ENCODE assay signal across 21 mouse cellular contexts in the genomic region with DNA sequence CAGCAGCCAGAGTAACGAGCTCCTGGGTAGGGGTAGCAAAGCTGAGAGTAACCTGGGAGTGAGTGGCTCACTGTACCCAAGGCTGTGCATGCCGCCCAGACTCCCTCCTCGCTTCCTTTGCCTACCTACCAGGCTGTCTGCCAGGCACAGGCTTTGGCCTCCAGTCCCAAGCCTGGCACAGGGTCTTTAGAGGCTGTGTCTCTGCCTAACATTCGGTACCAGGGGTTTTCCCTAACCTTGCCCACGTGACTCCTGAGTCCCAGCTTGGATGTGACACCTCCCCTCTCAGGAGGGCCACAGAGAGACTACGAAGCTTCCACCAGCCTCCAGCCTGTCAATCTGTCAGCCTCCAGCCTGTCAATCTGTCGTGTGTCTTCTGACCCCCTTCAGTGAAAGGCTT. TPM values are rescaled to one million over a fixed set of nuclear protein-coding genes. Genes with fewer than 3 reads are reported as not detected.
DNase-seq lines count a peak whose midpoint lies in the region; ATAC-seq and TF ChIP-seq lines count a peak whose summit lies in the region.
"Had no signal": no experiment of that assay in that cellular context is flagged by ENCODE, and none has a peak within 500 bp of the region (broad histone marks: within the 10 kb centered on the region; RNA-seq: fewer than 3 reads in every experiment).

No protein-coding gene starts in this region.

- H3K27ac ChIP-seq in gastrocnemius, adult 2 months = no peak overlapping the region
- H3K27ac ChIP-seq: embryonic facial prominence, embryonic 10.5 days; embryonic facial prominence, embryonic 13.5 days; heart, adult 2 months; heart, embryonic 10.5 days; heart, embryonic 13.5 days; hindbrain, embryonic 14.5 days had no signal

- ATAC-seq in cerebellum, adult (ENCODE audit: insufficient number of reproducible peaks, low FRiP score, low TSS enrichment) = no peak
- ATAC-seq: intestine, embryonic 16.5 days had no signal

- H3K4me3 ChIP-seq in gastrocnemius, adult 2 months = no peak overlapping the region
- H3K4me3 ChIP-seq: embryonic facial prominence, embryonic 10.5 days; embryonic facial prominence, embryonic 13.5 days; erythroblast, embryonic 14.5 days; heart, adult 2 months; heart, embryonic 10.5 days; heart, embryonic 13.5 days had no signal

- DNase-seq in cerebellum, adult 9-11 months = peak; percentile 71
- no peak for DNase-seq in cerebellum, adult 18-20 months
- peak; percentile 59 to 61 for DNase-seq in cerebellum, postnatal 25 days
- peak; percentile 12 for DNase-seq in gastrocnemius, adult 2 months
- no peak for DNase-seq in gastrocnemius, postnatal 10 days
- DNase-seq in ovary, postnatal 14 days (ENCODE audit: low spot score) = no peak
- DNase-seq: adrenal gland, adult 2 months; embryo, embryonic 11 days; gastrocnemius, postnatal 36 days; heart, adult 2 months; heart, postnatal 4 days; kidney, adult 18-20 months; kidney, adult 9 months had no signal

- no peak for TF ChIP-seq CTCF in gastrocnemius, adult 2 months (IDR thresholded peaks at IDR 0.05)

- intact Hi-C loops in gastrocnemius, adult 2 months (cut with DNase I) = loop anchor here (5.0 kb wide), 1 partner anchor 241 kb away; no protein-coding TSS in a partner anchor

RNA-seq across cellular contexts. Expression of gene Fbxw11, which starts 49.4 kb away (rescaled TPM):
- total RNA-seq in gastrocnemius, adult 2 months (2021) = 10 to 100 TPM; 56.9 to 68.9 TPM
- total RNA-seq in gastrocnemius, postnatal 10 days (2021) = 10 to 100 TPM; 51.7 to 56.8 TPM

RNA-seq across cellular contexts. Expression of gene Stk10, which starts 60.0 kb away (rescaled TPM):
- 1 to 10 TPM; 1.9 to 3.8 TPM for total RNA-seq in gastrocnemius, adult 2 months (2021)
- 1 to 10 TPM; 5.3 to 8.5 TPM for total RNA-seq in gastrocnemius, postnatal 10 days (2021)

Comparison
In these comparisons a context has a peak if more than half of its experiments do, and no peak if none do; other contexts are left out.
1. DNase-seq: peak in cerebellum, adult 9-11 months (single experiment), cerebellum, postnatal 25 days (2 of 2) and gastrocnemius, adult 2 months (single experiment); none in cerebellum, adult 18-20 months (0 of 2), gastrocnemius, postnatal 10 days (single experiment) and ovary, postnatal 14 days (single experiment).